Mouse (Mus musculus): ENCODE data around the gene Limch1.

The Limch1 gene

DNA sequence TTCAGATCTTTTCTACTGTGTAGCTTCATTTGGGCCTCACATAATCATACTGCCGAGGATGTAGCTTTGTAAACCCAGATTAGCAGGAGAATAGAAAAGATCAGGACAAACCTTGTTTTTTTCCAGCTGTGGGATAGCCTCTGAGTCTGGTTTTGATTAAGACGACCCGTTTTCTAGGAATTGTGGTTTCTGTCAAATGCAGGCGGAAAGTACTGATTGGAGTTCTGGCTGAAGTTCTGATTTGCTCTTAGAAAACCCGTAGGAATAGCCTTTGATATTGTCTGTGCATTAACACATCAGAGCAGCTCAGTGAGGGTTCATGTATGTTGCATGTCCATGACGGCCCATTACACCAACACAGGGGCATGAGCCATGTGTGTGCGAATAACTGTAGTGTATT is 246.8 kb downstream of the Limch1 start:
- no peak for DNase-seq

DNA sequence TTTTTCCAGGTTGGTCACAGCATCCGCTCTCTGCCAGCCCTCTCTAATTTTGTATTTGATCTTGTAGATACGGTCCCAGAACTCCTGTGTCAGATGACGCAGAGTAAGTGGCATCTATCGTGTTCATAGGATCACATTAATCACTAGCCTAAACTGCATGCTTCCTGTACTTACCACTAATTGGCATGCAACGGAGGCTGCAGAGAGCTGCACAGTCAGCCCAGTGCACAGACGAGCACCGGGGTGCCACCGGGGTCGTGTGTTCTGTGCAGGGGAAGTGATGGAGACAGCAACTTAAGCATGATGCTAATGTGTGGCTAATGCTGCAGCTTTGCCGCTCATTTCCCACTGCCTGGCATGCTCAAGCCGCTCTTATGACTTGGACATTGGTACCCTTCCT is 247.4 kb downstream of the Limch1 start:
- no peak for DNase-seq

DNA sequence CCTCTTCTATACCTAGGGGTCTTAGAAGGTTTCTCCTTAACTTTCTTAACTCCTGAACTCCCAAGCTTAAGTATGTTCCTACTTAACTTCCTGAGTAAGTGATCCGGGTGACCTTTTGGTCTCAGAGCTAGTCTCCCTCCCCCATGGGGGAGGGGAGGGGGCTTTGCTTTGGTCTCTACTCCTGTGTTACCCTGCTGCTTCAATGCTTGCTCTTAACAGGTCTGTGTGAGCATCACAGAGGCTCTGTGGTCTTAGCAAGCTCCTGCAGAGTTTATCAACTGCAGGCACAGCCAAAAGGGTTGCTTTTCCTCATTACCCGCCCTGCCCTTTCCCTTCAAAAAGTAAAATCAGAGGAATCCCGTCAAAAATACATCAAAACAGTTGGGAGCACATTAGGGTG is 250.5 kb downstream of the Limch1 start:
- no peak for DNase-seq

DNA sequence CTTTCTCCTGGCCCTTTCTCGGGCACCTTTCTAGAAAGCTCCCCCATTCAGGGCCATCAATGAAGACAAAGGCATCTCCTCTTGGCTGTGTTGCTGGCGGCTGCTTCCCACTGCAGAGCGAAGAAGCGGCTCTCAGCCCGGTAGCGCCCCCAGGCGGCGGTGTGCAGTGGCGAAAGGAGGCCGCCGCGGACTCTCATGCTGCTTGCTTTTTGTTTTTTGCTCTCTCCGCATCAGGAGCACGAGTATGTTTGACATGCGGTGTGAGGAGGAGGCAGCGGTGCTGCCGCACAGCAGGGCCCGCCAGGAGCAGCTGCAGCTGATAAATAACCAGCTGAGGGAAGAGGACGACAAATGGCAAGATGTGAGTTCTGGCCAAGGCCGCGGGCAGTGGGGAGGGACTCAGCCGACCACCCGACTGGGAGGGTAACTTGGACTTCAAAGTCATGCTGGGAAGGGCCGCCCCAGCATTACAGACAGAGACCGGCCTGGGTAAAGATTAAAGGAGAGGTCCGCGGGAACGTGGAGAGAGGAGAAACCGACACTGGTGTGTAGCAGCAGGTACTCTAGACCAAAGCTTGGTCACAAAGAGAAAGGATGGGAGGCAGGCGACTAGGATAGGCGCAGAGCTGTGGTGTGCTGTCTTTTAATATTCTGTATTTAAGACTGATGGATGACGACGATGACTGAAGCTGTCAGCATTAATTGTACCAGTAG is 251.4 kb downstream of the Limch1 start:
- DNase-seq: peak; percentile 81

DNA sequence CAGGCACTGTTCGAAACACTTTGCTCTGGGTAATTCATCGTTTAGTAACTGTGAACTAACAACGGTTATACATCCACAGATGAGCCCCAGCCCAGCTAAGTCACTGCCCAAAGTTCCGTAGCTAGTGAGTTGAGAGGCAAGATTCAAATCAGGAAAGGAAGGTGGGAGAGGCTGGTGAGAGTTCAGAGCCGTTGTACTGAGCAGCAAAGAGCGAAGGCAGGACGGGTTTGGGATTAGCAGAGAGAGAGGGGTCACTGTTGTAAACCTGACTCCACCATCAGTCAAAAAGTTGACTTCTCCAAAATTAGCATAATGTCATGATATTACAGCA is 251.9 kb downstream of the Limch1 start:
- no peak for DNase-seq

DNA sequence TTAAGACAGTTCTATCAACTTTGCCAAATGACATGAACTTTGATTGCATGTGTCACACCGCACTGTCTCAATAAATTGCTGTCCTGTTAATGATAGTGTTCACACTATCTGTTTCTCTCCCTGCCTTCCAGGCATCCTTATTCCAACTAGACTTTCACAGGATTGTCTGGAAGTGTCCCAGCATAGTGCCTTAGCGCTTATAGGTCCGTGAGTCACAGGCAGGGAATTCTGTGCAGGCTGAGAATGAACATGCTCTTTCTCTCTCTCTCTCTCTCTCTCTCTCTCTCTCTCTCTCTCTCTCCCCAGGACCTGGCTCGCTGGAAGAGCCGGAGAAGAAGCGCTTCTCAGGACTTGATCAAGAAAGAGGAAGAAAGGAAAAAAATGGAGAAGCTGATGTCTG is 252.7 kb downstream of the Limch1 start:
- no peak for DNase-seq

DNA sequence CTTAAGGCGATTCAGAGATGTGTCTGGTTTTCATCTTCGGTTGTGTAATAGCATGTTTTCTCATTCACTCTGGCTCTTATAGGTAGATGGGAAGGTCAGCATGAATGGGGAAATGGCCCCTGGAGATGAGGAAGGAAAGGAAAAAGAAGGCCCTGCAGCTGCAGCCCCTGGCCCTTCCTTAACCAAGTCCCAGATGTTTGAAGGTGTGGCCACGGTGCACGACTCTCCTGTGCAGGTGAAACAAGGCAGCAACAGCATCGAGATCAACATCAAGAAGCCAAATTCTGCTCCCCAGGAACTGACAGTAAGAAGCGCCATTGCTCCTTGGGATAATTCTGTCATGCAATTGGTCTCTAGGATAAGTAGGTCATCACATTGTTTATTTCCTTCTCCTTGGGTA is 256.7 kb downstream of the Limch1 start:
- no peak for DNase-seq

DNA sequence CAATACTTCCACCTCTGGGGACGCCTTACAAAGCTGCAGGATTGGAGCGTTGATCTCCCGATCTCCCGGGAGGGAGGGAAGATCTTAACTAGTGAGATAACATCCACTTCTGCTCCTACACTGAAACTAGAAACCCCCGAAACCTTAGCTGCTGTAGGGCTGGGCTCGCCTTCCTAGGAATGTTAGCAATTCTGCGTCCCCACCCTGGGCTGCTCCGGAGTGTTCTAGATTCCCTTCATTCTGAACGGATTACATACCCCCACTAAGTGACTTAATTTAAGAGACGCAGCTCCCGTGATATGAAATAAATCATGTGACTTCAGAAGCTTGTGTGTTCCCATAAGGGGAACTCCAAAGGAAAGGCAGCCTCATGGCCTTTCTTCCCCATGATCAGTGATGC is 259.0 kb downstream of the Limch1 start:
- DNase-seq: no peak

DNA sequence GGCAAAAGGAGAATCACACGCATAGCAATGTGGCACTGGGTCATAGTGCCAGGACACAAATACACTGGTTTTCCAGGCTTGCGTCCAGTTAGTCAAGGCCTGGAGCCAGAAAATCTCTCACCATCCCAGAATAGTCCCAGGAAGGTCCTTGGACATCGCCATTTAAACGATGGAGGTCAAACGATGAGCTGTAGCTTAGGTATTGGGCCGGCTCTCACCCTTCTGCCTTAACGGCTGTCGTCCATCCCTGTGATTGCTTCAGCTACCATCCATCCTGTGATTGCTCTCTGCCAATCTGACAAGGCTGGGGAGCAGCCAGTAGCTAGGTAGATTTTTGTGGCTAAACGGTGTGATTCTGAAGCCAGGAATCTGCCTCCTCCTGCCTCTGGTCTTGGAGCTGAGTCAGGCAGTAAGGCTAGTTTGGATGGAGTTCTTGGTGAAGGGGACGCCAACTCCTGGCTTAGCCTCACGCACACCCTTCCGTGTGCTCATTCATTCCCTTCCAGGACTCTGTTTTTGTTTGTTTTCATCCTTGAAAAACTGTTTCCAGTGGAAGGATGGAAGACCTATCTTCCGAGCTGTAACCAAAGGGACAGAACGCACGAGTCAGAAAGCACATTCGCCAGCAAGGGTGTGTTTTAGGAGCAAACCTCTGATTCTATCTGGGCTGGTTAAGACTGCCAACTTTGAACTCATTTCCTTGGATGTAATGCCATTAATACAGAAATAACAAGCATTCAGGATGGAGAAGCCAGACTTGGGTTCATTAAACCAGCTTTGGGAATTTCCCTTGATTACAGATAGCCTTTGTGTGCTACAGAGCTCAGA is 265.6 kb downstream of the Limch1 start:
- DNase-seq: no peak

DNA sequence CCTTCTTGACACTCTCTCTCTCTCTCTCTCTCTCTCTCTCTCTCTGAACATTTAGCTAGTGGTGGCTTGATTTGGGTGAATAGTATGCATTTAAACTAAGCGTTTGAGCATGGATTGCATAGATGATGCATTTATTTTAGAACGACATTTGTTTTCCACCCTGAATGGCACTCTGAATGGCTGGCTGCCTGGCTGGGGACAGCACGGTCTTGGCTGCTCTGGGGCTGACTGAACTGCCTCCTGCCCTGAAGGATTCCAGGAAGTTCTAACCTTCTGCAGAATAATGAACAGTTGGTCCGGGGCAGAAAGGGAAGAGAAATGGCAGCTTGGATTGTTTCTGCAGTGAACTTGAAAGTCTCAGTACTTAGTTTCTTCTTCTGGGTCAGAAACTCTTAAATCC is 266.4 kb downstream of the Limch1 start:
- DNase-seq: no peak

DNA sequence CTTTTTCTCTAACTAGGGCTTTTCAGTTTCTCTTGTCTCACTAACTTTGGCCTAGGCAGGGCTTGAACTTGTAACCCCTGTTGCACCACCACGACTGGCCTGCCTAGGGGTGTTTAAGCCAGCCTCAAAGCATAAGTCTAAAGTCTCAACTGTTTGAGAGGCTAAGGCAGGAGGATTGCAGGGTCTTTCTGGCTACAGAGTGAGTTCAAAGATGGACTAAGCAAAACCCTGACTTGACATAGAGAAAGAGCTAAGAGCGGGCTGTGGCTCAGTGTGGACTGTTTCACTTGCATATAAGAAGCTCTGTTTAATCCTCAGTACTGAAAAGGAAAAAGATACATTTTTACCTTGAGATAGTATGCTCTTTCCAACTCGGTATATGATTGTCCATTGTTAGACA is 268.3 kb downstream of the Limch1 start:
- no peak for DNase-seq

DNA sequence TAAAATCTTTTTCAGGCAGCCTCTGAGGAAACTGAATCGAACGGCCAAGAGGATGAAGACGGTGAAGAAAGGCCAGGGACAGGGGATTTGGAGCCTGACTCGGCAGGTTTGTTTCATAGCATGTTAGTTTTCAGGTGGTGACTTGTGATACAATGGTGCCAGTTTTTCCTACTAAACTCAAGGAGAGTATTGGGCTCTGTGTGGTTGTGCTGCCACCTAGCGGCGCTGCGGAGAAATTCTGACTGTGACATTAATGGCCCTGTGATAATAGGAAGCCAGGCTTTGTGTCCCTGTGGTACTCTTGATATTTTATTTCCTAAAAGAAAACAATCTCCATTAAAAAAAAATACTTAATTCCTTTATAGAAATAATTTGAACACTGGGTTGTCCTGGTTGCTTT is 270.8 kb downstream of the Limch1 start:
- DNase-seq: peak; percentile 79

DNA sequence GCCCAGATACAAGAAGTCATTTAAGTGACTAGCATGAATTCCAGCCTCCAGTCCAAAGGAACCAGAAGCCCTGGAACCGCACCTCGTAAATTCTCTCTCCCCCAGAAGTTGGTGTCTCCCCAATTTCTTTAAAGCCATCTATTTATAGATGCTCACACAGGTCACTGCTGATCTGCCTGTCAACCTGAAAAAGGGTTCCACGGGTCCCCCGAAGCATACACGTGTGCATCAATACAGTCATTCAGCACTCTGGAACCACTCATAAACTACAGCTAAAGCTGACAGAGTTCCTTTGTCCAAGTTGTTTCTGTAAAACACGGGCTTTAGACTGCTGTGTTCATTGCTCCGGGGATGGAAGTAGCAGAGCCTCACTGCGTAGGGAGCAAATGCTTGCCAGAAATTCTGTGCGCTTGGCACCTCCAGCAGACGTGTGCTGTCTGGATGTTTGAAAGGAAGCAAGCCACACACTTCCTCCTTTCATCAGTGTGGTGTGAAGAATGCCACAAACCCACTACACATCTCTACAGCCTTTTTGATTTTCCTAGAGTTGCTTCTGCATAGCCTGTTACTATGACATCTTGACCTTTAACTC is 278.9 kb downstream of the Limch1 start:
- DNase-seq: no peak

DNA sequence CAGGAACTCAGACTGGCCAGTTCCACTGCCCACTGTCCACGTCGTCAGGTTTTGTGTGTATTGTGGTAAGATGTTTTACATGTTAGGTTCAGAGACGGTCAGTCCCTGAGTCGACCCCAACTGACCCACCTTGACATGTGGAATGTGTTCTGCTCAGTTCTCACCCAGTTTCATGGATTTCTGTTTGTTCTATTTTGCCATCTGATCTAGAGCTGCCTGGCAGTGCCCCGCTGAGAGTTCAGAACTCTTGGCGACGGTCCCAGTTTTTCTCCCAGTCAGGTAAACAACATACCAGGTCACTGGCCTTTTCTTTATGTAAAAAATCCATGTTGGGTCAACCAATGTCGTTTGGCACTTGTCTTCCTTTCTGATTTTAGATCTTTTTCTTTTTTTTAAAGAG is 279.5 kb downstream of the Limch1 start:
- DNase-seq: peak; percentile 68

DNA sequence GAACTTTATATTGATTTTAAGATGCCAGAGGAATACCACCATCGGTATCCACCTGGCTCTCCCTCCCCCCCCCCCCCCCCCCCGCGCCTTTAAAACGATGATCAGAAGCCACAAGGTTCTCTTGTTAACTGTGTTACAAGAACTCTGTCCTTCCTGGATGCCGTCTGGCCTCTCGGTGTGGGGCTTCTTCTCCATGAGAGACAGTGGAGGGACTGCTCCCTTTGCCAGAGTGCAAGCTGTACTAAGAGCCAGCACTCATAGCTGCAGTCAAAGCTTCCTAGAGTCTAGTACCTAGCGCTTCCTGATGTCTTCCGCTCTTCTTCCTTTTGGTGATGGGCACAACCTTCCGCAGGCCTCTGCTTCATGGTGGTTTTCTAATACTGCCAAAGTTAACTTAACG is 280.0 kb downstream of the Limch1 start:
- DNase-seq: no peak

DNA sequence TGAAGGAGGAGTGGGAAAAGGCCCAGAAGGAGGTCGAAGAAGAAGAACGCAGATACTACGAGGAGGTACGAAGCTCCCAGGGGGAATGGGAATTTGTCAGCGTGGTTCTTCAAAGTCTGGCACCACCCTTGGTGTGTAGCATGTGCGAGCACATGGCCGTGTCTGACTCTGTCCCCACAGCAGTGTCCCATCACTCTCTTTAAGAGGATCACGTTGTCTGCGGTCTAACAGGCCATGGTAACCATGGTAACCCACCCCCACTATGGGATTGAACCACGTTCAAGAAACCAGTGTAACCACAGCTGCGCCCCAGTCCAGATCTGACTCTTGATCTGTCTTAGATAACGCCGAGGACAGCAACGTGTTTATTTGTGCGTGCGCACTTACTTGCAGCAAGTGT is 283.2 kb downstream of the Limch1 start:
- no peak for DNase-seq

DNA sequence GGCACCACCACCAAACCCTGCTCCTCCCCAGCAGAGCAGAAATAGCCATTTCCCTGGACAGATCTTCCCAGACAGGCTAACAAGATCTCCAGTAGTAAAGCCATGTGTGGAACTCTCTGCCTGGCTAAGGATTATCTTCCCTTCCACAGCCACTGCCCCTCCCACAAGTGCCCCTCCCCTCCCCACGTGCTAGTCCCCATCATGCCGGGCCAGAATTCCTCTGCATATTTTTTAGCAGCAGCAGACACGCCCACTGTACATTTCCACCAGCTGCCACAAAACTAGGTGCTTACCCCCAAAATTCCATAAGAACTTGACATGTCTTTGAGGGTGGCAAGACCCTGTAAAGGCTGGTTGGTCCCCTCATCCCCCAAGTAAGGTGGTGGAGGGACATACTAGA is 284.3 kb downstream of the Limch1 start:
- no peak for DNase-seq

DNA sequence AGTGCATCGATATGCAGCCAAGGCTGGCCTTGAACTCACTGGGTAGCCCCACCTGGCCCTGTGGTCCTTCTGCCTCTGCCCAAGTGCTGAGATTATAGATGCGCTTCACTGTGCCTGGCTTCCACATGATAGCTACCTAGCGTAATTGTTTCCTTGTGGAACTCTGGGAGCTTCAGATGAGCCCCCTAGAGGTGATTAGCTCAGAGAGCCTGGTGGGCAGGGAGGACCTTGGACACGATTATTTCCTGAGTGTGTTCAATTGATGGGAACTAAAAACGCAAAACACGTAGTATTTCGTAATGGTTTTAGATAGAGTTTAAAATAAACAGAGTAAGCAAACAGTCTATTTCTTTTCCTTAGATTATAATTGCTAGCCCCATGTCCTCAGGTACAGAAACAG is 287.0 kb downstream of the Limch1 start:
- DNase-seq: no peak

DNA sequence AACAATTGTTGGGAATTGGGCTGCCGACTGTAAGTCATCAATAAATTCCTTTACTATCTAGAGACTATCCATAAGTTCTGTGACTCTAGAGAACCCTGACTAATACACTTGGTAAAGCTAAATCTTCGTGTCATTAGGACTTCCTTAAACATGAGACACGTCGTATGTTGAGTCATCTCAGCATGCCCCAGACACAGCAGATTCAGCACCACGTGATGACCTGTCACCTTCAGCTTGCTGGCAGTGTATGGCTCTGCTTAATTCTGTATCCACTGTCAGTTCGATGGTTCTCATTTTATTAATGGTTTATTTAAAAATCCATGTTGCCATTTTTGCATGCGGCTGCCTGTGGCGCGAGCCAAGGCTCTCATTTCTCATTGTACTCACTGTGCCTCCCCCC is 298.3 kb downstream of the Limch1 start:
- no peak for DNase-seq

DNA sequence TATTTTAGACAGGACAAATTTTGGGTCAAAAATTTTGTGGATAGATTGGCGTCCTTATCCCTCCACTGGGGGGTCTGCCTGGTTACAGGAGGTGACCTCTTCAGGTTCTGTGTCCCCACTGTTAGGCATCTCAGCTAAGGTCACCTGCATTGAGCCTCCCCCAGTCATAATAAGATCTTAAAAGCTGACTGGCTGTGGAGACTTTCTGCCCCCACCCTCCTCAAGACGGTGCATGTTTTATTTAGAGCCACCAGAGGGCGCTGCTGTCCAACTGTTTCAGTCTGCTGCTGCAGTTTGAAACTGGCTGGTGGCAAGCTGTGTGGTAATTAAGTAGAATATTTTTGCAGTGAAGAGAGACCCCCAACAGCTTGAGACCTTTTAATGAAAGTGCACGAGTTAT is 302.4 kb downstream of the Limch1 start:
- DNase-seq: peak; percentile 47

DNA sequence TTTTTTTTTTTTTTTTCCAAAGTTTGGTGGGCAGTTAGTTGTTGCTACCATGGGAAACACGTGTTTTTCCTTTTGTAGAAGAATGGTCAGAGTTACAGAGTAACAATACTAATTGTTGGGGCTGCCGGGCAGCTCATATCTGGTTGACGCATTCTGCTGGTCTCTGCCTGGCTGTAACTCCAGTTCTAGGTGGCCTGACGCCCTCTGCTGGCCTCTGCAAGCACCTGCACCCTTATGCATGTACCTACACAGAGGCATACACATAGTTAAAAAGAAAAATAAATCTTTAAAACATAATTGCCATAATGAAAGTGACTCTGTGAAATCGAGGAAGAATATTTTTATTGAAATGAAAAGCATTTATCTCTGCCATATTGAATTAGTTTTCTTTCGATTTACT is 312.2 kb downstream of the Limch1 start:
- DNase-seq: no peak

DNA sequence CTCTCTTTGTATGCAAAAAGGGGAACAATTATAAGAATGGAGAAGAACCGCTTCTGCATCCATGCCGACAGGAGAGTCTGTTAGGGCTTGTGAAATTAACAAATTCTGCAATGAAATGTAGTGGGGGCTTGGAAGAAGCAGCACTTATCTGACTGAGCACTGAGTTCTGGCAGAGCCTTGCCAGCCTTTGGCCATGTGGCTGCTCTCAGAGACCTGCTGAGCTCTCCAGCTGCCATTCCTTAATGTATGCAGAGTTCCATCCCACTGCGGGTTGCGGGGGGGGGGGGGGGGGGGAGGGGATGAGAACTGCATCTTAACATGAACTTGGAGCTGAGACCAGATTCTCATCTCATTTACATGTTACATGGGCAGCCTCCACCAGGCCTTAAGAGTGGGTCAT is 314.9 kb downstream of the Limch1 start:
- DNase-seq: no peak

DNA sequence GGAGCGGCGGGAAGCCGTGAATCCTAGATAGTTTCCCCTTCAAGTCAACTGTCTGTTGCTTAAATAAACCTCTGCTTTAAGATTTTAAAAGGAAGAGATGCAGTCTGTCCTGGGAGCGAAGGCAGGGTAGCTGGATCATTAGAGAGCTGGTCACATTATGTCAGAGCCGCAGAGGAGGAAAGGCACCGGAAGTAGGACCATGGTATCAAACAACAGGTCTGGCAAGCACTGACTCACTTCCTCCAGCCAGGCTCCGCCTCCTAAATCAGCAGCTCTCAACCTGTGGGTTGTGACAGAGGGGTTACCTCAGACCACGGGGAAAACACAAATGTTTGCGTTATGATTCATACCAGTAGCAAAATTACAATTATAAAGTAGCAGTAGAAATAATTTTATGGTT is 318.0 kb downstream of the Limch1 start:
- no peak for DNase-seq

DNA sequence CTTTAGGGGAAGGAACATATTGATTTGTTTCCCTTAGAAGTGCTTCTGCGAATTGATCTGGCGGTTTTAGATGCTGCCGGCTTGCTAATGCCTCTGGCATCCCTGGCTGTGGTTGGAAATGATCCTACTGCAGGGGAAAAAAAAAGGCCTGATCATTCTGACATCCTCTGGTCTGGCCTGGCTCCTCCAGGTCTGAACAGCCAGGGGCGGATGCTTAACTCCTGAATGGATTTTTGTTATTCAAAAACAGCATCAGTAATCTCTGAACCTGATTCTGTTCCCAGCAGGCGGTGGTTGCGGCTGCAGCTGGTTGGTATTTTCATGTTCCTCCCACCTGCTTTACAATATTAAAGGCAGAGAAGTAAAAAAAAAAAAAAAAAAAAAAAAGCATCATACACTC is 337.5 kb downstream of the Limch1 start:
- DNase-seq: no peak

Data from kidney, postnatal 14 days (tissue).